Mouse (Mus musculus) MEL (cell line): ENCODE measurements at regions not wholly inside any gene's neighbourhood (a gene's known extent, or its start where the extent isn't known, plus 50 kb on each side); places are given as distances from the start of the nearest gene placed in this dataset.

Source experiments
- DNase-seq: peaks from one replicate; pipeline ENCODE4 v3.0.0; 2011; ENCODE audit warnings: low read depth, low spot score
- H3K27ac ChIP-seq: 2 replicates; pipeline ENCODE4 v1.5.1; 2012; ENCODE audit warnings: low read depth, mild to moderate bottlenecking, control low read depth, low read length, moderate library complexity; ENCODE audit not compliant: control insufficient read depth
- H3K27me3 ChIP-seq, 2 experiments: fragments of 150-350 bp in 1 of 2; sonication (generic) in 1 of 2; 2 replicates each; pipeline ENCODE4 v1.6.1; 2012; ENCODE audit warnings: low read length in 2 of 2, mild to moderate bottlenecking in 2 of 2, improper control_type of control experiment in 1 of 2, moderate library complexity in 1 of 2; ENCODE audit not compliant: insufficient read depth in 2 of 2, control insufficient read depth in 1 of 2
- H3K36me3 ChIP-seq, 2 experiments: 2 replicates each; pipeline ENCODE4 v1.6.1; 2012 to 2014; ENCODE audit warnings: low read length in 2 of 2, improper control_type of control experiment in 1 of 2, inconsistent platforms in 1 of 2, mild to moderate bottlenecking in 1 of 2; ENCODE audit not compliant: insufficient read depth in 2 of 2, control insufficient read depth in 1 of 2
- H3K4me1 ChIP-seq, 2 experiments: fragments of 150-350 bp in 1 of 2; sonication (generic) in 1 of 2; 2 replicates each; pipeline ENCODE4 v1.6.1; 2012; ENCODE audit warnings: low read length in 2 of 2, improper control_type of control experiment in 1 of 2, mild to moderate bottlenecking in 1 of 2; ENCODE audit not compliant: insufficient read depth in 2 of 2, control insufficient read depth in 1 of 2
- H3K4me3 ChIP-seq, 2 experiments: fragments of 150-350 bp in 1 of 2; sonication (generic) in 1 of 2; 2 replicates each; pipeline ENCODE4 v1.5.1; 2012; ENCODE audit warnings: low read depth in 2 of 2, low read length in 2 of 2, mild to moderate bottlenecking in 2 of 2, moderate library complexity in 2 of 2, control low read depth in 1 of 2, improper control_type of control experiment in 1 of 2; ENCODE audit not compliant: control insufficient read depth in 1 of 2, insufficient read depth in 1 of 2
- H3K79me2 ChIP-seq: 2 replicates; pipeline ENCODE4 v1.6.1; 2012; ENCODE audit warnings: mild to moderate bottlenecking, low read length, moderate library complexity; ENCODE audit not compliant: control insufficient read depth, poor library complexity, insufficient read depth
- H3K9ac ChIP-seq: 2 replicates; pipeline ENCODE4 v1.6.1; 2012; ENCODE audit warnings: low read depth, mild to moderate bottlenecking, control low read depth, low read length, moderate library complexity; ENCODE audit not compliant: control insufficient read depth, poor library complexity, severe bottlenecking
- H3K9me3 ChIP-seq: fragments of 150-350 bp; sonication (generic); replicated peaks from 2 replicates; pipeline ENCODE4 v1.6.1; 2012; ENCODE audit warnings: mild to moderate bottlenecking, low read length, improper control_type of control experiment, moderate library complexity; ENCODE audit not compliant: insufficient read depth
- BHLHE40 ChIP-seq: IDR thresholded peaks from 2 replicates; pipeline ENCODE4 v1.6.1; 2012; ENCODE audit warnings: low read depth, mild to moderate bottlenecking, inconsistent platforms, low read length, improper control_type of control experiment, borderline replicate concordance
- CHD1 ChIP-seq: IDR thresholded peaks from 2 replicates; pipeline ENCODE4 v1.6.1; 2012; ENCODE audit warnings: low read depth, mild to moderate bottlenecking, inconsistent platforms, low read length, improper control_type of control experiment
- CHD2 ChIP-seq: IDR thresholded peaks from 2 replicates; pipeline ENCODE4 v1.6.1; 2011; ENCODE audit warnings: low read length, improper control_type of control experiment
- CTCF ChIP-seq, 3 experiments: IDR thresholded peaks in 2 of 3; conservative IDR thresholded peaks in 1 of 3; 2 replicates each; pipeline ENCODE4 v1.5.1; 2011 to 2012; ENCODE audit warnings: low read length in 3 of 3, low read depth in 2 of 3, mild to moderate bottlenecking in 2 of 3, improper control_type of control experiment in 1 of 3, inconsistent platforms in 1 of 3, mixed read lengths in 1 of 3, moderate library complexity in 1 of 3; ENCODE audit not compliant: control insufficient read depth in 1 of 3, insufficient read depth in 1 of 3, poor library complexity in 1 of 3, severe bottlenecking in 1 of 3
- E2F4 ChIP-seq: IDR thresholded peaks from 2 replicates; pipeline ENCODE4 v1.6.1; 2011; ENCODE audit warnings: low read depth, low read length, improper control_type of control experiment, borderline replicate concordance
- ELF1 ChIP-seq: IDR thresholded peaks from 2 replicates; pipeline ENCODE4 v1.6.1; 2014; ENCODE audit warnings: low read depth, mild to moderate bottlenecking, inconsistent platforms, low read length, improper control_type of control experiment, moderate library complexity
- GATA1 ChIP-seq: IDR thresholded peaks from 2 replicates; pipeline ENCODE4 v1.6.1; 2011; ENCODE audit warnings: low read depth, low read length, improper control_type of control experiment
- HCFC1 ChIP-seq: IDR thresholded peaks from 2 replicates; pipeline ENCODE4 v1.6.1; 2012; ENCODE audit warnings: low read depth, mild to moderate bottlenecking, inconsistent platforms, low read length, improper control_type of control experiment, moderate library complexity
- JUND ChIP-seq: IDR thresholded peaks from 2 replicates; pipeline ENCODE4 v1.6.1; 2011; ENCODE audit warnings: low read depth, mild to moderate bottlenecking, improper control_type of control experiment, low read length
- KAT2A ChIP-seq: conservative IDR thresholded peaks from 2 replicates; pipeline ENCODE4 v1.6.1; 2012; ENCODE audit warnings: low read depth, low read length, improper control_type of control experiment, inconsistent platforms
- MAFK ChIP-seq: IDR thresholded peaks from 2 replicates; pipeline ENCODE4 v1.6.1; 2011; ENCODE audit warnings: low read depth, mild to moderate bottlenecking, low read length, improper control_type of control experiment, borderline replicate concordance
- MXI1 ChIP-seq: IDR thresholded peaks from 2 replicates; pipeline ENCODE4 v1.6.1; 2011; ENCODE audit warnings: mild to moderate bottlenecking, low read depth, low read length, improper control_type of control experiment
- MYB ChIP-seq: IDR thresholded peaks from 2 replicates; pipeline ENCODE4 v1.6.1; 2011; ENCODE audit warnings: mild to moderate bottlenecking, low read depth, low read length, improper control_type of control experiment
- NRF1 ChIP-seq: IDR thresholded peaks from 2 replicates; pipeline ENCODE4 v1.6.1; 2014; ENCODE audit warnings: low read depth, mild to moderate bottlenecking, inconsistent platforms, low read length, improper control_type of control experiment, moderate library complexity; ENCODE audit not compliant: poor library complexity, insufficient read depth, severe bottlenecking
- POLR2AphosphoS2 ChIP-seq: IDR thresholded peaks from 2 replicates; pipeline ENCODE4 v1.6.1; 2011; ENCODE audit warnings: low read length, improper control_type of control experiment
- POLR2AphosphoS5 ChIP-seq: IDR thresholded peaks from 2 replicates; pipeline ENCODE4 v1.6.1; 2012; ENCODE audit warnings: low read depth, borderline replicate concordance, mild to moderate bottlenecking, inconsistent platforms, low read length, moderate library complexity, mixed read lengths
- SIN3A ChIP-seq: IDR thresholded peaks from 2 replicates; pipeline ENCODE4 v1.6.1; 2012; ENCODE audit warnings: low read length, improper control_type of control experiment, inconsistent platforms
- UBTF ChIP-seq: IDR thresholded peaks from 2 replicates; pipeline ENCODE4 v1.6.1; 2012; ENCODE audit warnings: low read depth, mild to moderate bottlenecking, inconsistent platforms, low read length, improper control_type of control experiment, moderate library complexity, borderline replicate concordance; ENCODE audit not compliant: insufficient read depth
- ZC3H11A ChIP-seq: IDR thresholded peaks from 2 replicates; pipeline ENCODE4 v1.6.1; 2012; ENCODE audit warnings: low read depth, mild to moderate bottlenecking, inconsistent platforms, low read length, improper control_type of control experiment
- ZKSCAN1 ChIP-seq: IDR thresholded peaks from 2 replicates; pipeline ENCODE4 v1.6.1; 2012; ENCODE audit warnings: low read depth, mild to moderate bottlenecking, inconsistent platforms, low read length, improper control_type of control experiment, moderate library complexity
- ZMIZ1 ChIP-seq: IDR thresholded peaks from 2 replicates; pipeline ENCODE4 v1.6.1; 2012; ENCODE audit warnings: low read depth, mild to moderate bottlenecking, inconsistent platforms, low read length, improper control_type of control experiment, moderate library complexity

DNA sequence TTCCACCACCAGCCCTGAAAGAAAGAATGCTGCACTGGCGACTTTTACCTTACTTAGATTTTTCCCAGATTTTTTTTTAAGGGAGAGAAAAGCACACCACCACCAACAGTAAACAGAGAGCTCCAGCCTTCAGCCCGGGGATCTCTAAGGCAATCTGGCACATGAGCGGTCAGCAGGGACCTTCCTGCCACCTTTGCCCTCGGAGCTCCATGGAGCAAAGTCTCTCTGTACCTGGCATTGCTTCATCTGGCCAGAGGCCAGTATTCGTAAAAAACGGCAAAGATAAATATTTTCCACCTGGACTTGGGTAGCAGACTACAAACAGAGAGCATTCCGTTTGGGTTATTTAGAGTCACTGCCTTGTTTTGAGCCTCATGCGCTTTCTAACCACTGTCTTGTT is 58.4 kb upstream of the Dio3 start:
- Histone ChIP-seq H3K4me1 (no peaks in the 10 kb centered on the region), H3K27ac (no peak overlapping the region), H3K27me3 (no peaks in the 10 kb centered on the region)
- TF ChIP-seq ELF1 (no peak), KAT2A (no peak), MXI1 (no peak), GATA1 (no peak), CHD1 (no peak), CTCF (IDR thresholded peaks at IDR 0.05 in 2 of 3, conservative IDR thresholded peaks at IDR 0.05 in 1 of 3; ENCODE audit: control insufficient read depth in 1 of 3, insufficient read depth in 1 of 3, low read depth in 2 of 3, low read length in 3 of 3, poor library complexity in 1 of 3, severe bottlenecking in 1 of 3) (no peak), CHD2 (no peak), UBTF (no peak), MYB (no peak), HCFC1 (no peak), SIN3A (no peak), JUND (no peak), ZC3H11A (no peak), BHLHE40 (no peak), POLR2AphosphoS5 (no peak), POLR2AphosphoS2 (no peak), MAFK (no peak), NRF1 (no peak)
- TF ChIP-seq, all 39 proteins: peak for 0
- no peak overlapping the region for H3K4me3 ChIP-seq
- no peaks in the 10 kb centered on the region for H3K79me2 ChIP-seq
- no peaks in the 10 kb centered on the region for H3K36me3 ChIP-seq
- no peak for DNase-seq
- H3K9me3 ChIP-seq, result no peaks in the 10 kb centered on the region
- H3K9ac ChIP-seq, result no peak overlapping the region

DNA sequence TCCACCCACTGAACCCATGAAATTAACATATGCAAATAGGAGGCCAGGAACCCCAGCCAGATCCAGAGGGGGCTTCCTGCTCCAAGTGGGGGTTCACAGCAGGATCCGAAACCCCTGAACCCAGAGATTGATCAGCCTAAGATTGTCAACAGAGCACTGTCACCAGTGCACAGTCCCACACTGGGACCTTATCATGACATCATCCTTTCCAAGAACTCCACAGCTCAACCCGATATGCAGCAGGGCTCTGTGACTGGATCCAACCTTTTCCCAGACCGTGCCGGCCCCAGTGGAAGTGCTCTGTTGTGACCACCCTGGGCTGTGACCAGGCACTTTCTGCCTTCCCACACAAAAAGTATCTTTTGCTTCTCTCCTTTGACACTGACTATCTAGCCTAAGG is 57.7 kb upstream of the Dio3 start:
- no peaks in the 10 kb centered on the region for H3K36me3 ChIP-seq
- no peak overlapping the region for H3K4me3 ChIP-seq
- H3K27me3 ChIP-seq, result no peaks in the 10 kb centered on the region
- H3K9ac ChIP-seq, result no peak overlapping the region
- TF ChIP-seq ZKSCAN1 (no peak), GATA1 (no peak), POLR2AphosphoS2 (no peak), HCFC1 (no peak), CTCF (IDR thresholded peaks at IDR 0.05 in 2 of 3, conservative IDR thresholded peaks at IDR 0.05 in 1 of 3; ENCODE audit: control insufficient read depth in 1 of 3, insufficient read depth in 1 of 3, low read depth in 2 of 3, low read length in 3 of 3, poor library complexity in 1 of 3, severe bottlenecking in 1 of 3) (no peak), ZMIZ1 (no peak), KAT2A (no peak), E2F4 (no peak), CHD1 (no peak), ELF1 (no peak), JUND (no peak)
- TF ChIP-seq, all 39 proteins: peak for 0
- Histone ChIP-seq H3K4me1 (no peaks in the 10 kb centered on the region), H3K79me2 (no peaks in the 10 kb centered on the region), H3K9me3 (no peaks in the 10 kb centered on the region), H3K27ac (no peak overlapping the region)
- DNase-seq, result no peak
